Mouse (Mus musculus) neural tube, embryonic 15.5 days (tissue): ENCODE data around the gene Bin2. TPM values are rescaled to one million over a fixed set of nuclear protein-coding genes. Genes with fewer than 3 reads are reported as not detected.

ENCODE experiments used
- ATAC-seq: fragments of 200-750 bp; cut with Nextera tagmentation; 2 replicates; pipeline ENCODE4 v1.8.0; 2017; ENCODE audit warnings: mild to moderate bottlenecking, moderate TSS enrichment, moderate library complexity; ENCODE audit not compliant: low FRiP score
- H3K27ac ChIP-seq: fragments of 300-500 bp; sonication (generic); replicated peaks from 2 replicates; pipeline ENCODE4 v1.5.1; 2015; ENCODE audit warnings: mild to moderate bottlenecking, inconsistent platforms
- H3K27me3 ChIP-seq: fragments of 300-500 bp; sonication (generic); replicated peaks from 2 replicates; pipeline ENCODE4 v1.6.1; 2015; ENCODE audit warnings: inconsistent platforms
- H3K36me3 ChIP-seq: fragments of 300-500 bp; sonication (generic); 2 replicates; pipeline ENCODE4 v1.6.1; 2015; ENCODE audit warnings: inconsistent platforms
- H3K4me1 ChIP-seq: fragments of 300-500 bp; sonication (generic); 2 replicates; pipeline ENCODE4 v1.6.1; 2015; ENCODE audit warnings: inconsistent platforms
- H3K4me2 ChIP-seq: fragments of 300-500 bp; sonication (generic); 2 replicates; pipeline ENCODE4 v1.6.1; 2015; ENCODE audit warnings: inconsistent platforms, mild to moderate bottlenecking, moderate library complexity
- H3K4me3 ChIP-seq: fragments of 300-500 bp; sonication (generic); replicated peaks from 2 replicates; pipeline ENCODE4 v1.5.1; 2015; ENCODE audit warnings: mild to moderate bottlenecking, inconsistent platforms
- H3K9ac ChIP-seq: fragments of 300-500 bp; sonication (generic); replicated peaks from 2 replicates; pipeline ENCODE4 v1.6.1; 2015; ENCODE audit warnings: mild to moderate bottlenecking, inconsistent platforms
- H3K9me3 ChIP-seq: fragments of 300-500 bp; sonication (generic); replicated peaks from 2 replicates; pipeline ENCODE4 v1.6.1; 2016; ENCODE audit warnings: inconsistent platforms
- WGBS: fragments of 180-500 bp; shearing (Covaris S2); methylation state at CpG from one replicate; pipeline ENCODE4 v1.1.7; 2015; ENCODE audit warnings: mixed read lengths; 5-methylcytosine and 5-hydroxymethylcytosine counted together
- polyA plus RNA-seq: library from polyadenylated mRNA; unstranded; fragments of >200 nt; fragmentation: Nextera tagmentation; extraction: Ambion mirVana; gene quantifications from 2 replicates; pipeline ENCODE4 v1.2.1, GENCODE M21; 2015

The Bin2 gene
- polyA plus RNA-seq, 1 experiment from 2014 or later, result 2.6 TPM

- no peak for ATAC-seq
- H3K27ac ChIP-seq, result no peak overlapping the region
- H3K36me3 ChIP-seq, result no peaks in the 10 kb centered on the region
- H3K4me1 ChIP-seq, result peaks cover under 1% of the 10 kb centered on the region
- no peak overlapping the region for H3K4me2 ChIP-seq
- WGBS, result 97% methylated on average over 7 of the region's 7 CpGs
- no peaks in the 10 kb centered on the region for H3K9me3 ChIP-seq
- no peak overlapping the region for H3K4me3 ChIP-seq
- H3K27me3 ChIP-seq, result peaks cover 16% of the 10 kb centered on the region
- H3K9ac ChIP-seq, result no peak overlapping the region
Observed at GRCm38 (mm10) chr15:100642451-100642850, 26.9 kb downstream of the Bin2 start.

- H3K4me1 ChIP-seq, result peaks cover 11% of the 10 kb centered on the region
- H3K4me3 ChIP-seq, result no peak overlapping the region
- H3K27ac ChIP-seq, result no peak overlapping the region
- no peaks in the 10 kb centered on the region for H3K9me3 ChIP-seq
- 79% methylated on average over 12 of the region's 16 CpGs for WGBS
- no peaks in the 10 kb centered on the region for H3K36me3 ChIP-seq
- H3K9ac ChIP-seq, result no peak overlapping the region
- H3K27me3 ChIP-seq, result peaks cover 28% of the 10 kb centered on the region
- no peak overlapping the region for H3K4me2 ChIP-seq
- no peak for ATAC-seq
Observed at GRCm38 (mm10) chr15:100641226-100641810, 28.0 kb downstream of the Bin2 start.

- WGBS, result 79% methylated on average over 16 of the region's 16 CpGs
- peaks cover 39% of the 10 kb centered on the region for H3K27me3 ChIP-seq
- H3K4me2 ChIP-seq, result no peak overlapping the region
- no peak overlapping the region for H3K4me3 ChIP-seq
- peaks cover 16% of the 10 kb centered on the region for H3K4me1 ChIP-seq
- no peak overlapping the region for H3K9ac ChIP-seq
- H3K36me3 ChIP-seq, result no peaks in the 10 kb centered on the region
- H3K9me3 ChIP-seq, result no peaks in the 10 kb centered on the region
- no peak for ATAC-seq
- no peak overlapping the region for H3K27ac ChIP-seq
Observed at GRCm38 (mm10) chr15:100639972-100640750, 29.2 kb downstream of the Bin2 start.

GRCm38 (mm10) chr15:100637661-100638060 is 31.7 kb downstream of the Bin2 start:
- Histone ChIP-seq H3K9ac (no peak overlapping the region), H3K36me3 (no peaks in the 10 kb centered on the region), H3K4me3 (no peak overlapping the region), H3K4me1 (peaks cover 16% of the 10 kb centered on the region), H3K27ac (no peak overlapping the region), H3K9me3 (no peaks in the 10 kb centered on the region), H3K4me2 (0 out of 2 replicates have a peak overlapping the region, but pooled peaks have one; percentile 79), H3K27me3 (peaks cover 57% of the 10 kb centered on the region)
- no peak for ATAC-seq
- 16% methylated on average over 6 of the region's 6 CpGs for WGBS

GRCm38 (mm10) chr15:100636700-100637501 is 32.5 kb downstream of the Bin2 start, which contains the start of gene Smagp:
Gene Smagp, minus strand, starts transcription at chr15:100636940.
- Histone ChIP-seq H3K4me2 (peak within 1 kb of the TSS; percentile 79), H3K36me3 (no peaks in the 10 kb centered on the region), H3K27ac (no peak within 1 kb of the TSS), H3K4me1 (peaks cover 16% of the 10 kb centered on the region), H3K9me3 (no peaks in the 10 kb centered on the region), H3K4me3 (peak within 1 kb of the TSS; percentile 39), H3K9ac (peak within 1 kb of the TSS; percentile 37), H3K27me3 (peaks cover 61% of the 10 kb centered on the region)
- under 1% methylated on average over 64 of the region's 77 CpGs for WGBS
- no peak for ATAC-seq

GRCm38 (mm10) chr15:100635851-100636645 is 33.3 kb downstream of the Bin2 start:
- 4% methylated on average over 38 of the region's 38 CpGs for WGBS
- no peak overlapping the region for H3K27ac ChIP-seq
- H3K9ac ChIP-seq, result peak overlapping the region; percentile 37
- H3K27me3 ChIP-seq, result peaks cover 61% of the 10 kb centered on the region
- no peak for ATAC-seq
- peak overlapping the region; percentile 79 for H3K4me2 ChIP-seq
- H3K4me1 ChIP-seq, result peaks cover 16% of the 10 kb centered on the region
- no peaks in the 10 kb centered on the region for H3K9me3 ChIP-seq
- H3K36me3 ChIP-seq, result no peaks in the 10 kb centered on the region
- H3K4me3 ChIP-seq, result peak overlapping the region; percentile 39

- Histone ChIP-seq H3K4me3 (no peak overlapping the region), H3K4me2 (no peak overlapping the region), H3K27ac (no peak overlapping the region), H3K36me3 (no peaks in the 10 kb centered on the region), H3K9me3 (no peaks in the 10 kb centered on the region), H3K27me3 (peaks cover 61% of the 10 kb centered on the region), H3K9ac (no peak overlapping the region), H3K4me1 (peaks cover 16% of the 10 kb centered on the region)
- 9% methylated on average over 9 of the region's 9 CpGs for WGBS
- no peak for ATAC-seq
Observed at GRCm38 (mm10) chr15:100635239-100635638, 34.1 kb downstream of the Bin2 start.

GRCm38 (mm10) chr15:100633341-100633740 is 36.0 kb downstream of the Bin2 start:
- no peak overlapping the region for H3K4me2 ChIP-seq
- no peaks in the 10 kb centered on the region for H3K36me3 ChIP-seq
- H3K27ac ChIP-seq, result no peak overlapping the region
- H3K4me3 ChIP-seq, result no peak overlapping the region
- H3K9me3 ChIP-seq, result no peaks in the 10 kb centered on the region
- WGBS, result 89% methylated on average over 10 of the region's 10 CpGs
- peaks cover 53% of the 10 kb centered on the region for H3K27me3 ChIP-seq
- ATAC-seq, result no peak
- H3K4me1 ChIP-seq, result peaks cover 16% of the 10 kb centered on the region
- no peak overlapping the region for H3K9ac ChIP-seq

GRCm38 (mm10) chr15:100632323-100632722 is 37.0 kb downstream of the Bin2 start:
- no peak for ATAC-seq
- WGBS, result 96% methylated on average over 5 of the region's 5 CpGs
- Histone ChIP-seq H3K4me3 (no peak overlapping the region), H3K27me3 (peaks cover 43% of the 10 kb centered on the region), H3K36me3 (no peaks in the 10 kb centered on the region), H3K4me2 (no peak overlapping the region), H3K9ac (no peak overlapping the region), H3K9me3 (no peaks in the 10 kb centered on the region), H3K4me1 (peaks cover 20% of the 10 kb centered on the region), H3K27ac (no peak overlapping the region)

- no peaks in the 10 kb centered on the region for H3K9me3 ChIP-seq
- no peaks in the 10 kb centered on the region for H3K36me3 ChIP-seq
- H3K27ac ChIP-seq, result no peak overlapping the region
- H3K4me3 ChIP-seq, result no peak overlapping the region
- H3K9ac ChIP-seq, result no peak overlapping the region
- no peak for ATAC-seq
- H3K27me3 ChIP-seq, result peaks cover 36% of the 10 kb centered on the region
- WGBS, result 86% methylated on average over 12 of the region's 12 CpGs
- H3K4me2 ChIP-seq, result no peak overlapping the region
- peaks cover 13% of the 10 kb centered on the region for H3K4me1 ChIP-seq
Observed at GRCm38 (mm10) chr15:100631454-100632170, 37.7 kb downstream of the Bin2 start.
